Mouse (Mus musculus) left cerebral cortex, adult 18-20 months (tissue): ENCODE results near the gene Tgfbr3l. TPM values are rescaled to one million over a fixed set of nuclear protein-coding genes. Genes with fewer than 3 reads are reported as not detected.
A peak's percentile ranks its signal among the peaks of the same experiment; 100 is the strongest.
"Not testable (repeated sequence)": the region's sequence is repeated elsewhere in the genome, so short reads cannot be mapped to it uniquely, and the experiment has no call there.

ENCODE experiments used
- DNase-seq, 2 experiments: peaks; one replicate each; pipeline ENCODE4 v3.0.0; 2021 to 2022; ENCODE audit warnings: low spot score in 2 of 2, mixed read lengths in 1 of 2
- total RNA-seq, 2 experiments: library from RNA; stranded (reverse); gene quantifications; 2 replicates each; pipeline ENCODE4 v1.2.3; 2021

The Tgfbr3l gene
- total RNA-seq, 2 experiments from 2014 or later: 9.5 TPM

DNA sequence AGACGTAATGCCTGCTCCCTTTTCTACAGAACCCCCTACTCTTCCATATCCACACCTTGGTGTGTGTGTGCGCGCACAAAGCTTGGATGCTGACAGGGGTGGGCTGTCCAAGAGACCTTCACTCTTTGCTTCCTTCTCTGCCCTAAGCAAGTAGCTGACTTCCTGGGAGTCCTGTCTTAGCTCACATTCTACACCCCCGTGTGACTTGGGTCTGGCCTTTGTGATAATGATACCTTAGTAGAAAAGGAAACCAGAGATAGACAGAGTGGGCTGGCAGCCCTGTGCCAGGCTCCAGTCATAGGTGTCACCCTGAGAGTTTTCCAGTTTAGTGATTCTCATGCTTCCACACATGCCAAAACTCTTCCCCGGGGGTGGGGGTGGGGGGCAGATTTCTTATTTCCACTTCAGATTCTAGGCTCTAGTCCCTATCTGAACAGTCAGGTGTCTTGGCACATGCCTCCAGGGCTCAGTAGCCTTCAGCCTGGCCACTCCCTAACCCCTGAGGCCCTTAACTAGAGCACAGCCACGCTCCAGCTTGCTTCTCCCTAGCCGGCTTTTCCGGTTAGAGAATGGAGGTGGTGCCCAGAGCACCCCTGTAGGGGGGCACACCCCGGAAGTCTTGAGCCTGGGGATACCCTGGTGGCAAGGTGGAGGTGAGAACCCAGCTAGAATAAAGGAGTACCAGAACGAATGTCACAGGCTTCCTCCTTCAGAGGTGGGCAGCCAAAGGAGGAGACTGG lies 17.2 kb upstream of the Tgfbr3l start:
- DNase-seq: no peak

DNA sequence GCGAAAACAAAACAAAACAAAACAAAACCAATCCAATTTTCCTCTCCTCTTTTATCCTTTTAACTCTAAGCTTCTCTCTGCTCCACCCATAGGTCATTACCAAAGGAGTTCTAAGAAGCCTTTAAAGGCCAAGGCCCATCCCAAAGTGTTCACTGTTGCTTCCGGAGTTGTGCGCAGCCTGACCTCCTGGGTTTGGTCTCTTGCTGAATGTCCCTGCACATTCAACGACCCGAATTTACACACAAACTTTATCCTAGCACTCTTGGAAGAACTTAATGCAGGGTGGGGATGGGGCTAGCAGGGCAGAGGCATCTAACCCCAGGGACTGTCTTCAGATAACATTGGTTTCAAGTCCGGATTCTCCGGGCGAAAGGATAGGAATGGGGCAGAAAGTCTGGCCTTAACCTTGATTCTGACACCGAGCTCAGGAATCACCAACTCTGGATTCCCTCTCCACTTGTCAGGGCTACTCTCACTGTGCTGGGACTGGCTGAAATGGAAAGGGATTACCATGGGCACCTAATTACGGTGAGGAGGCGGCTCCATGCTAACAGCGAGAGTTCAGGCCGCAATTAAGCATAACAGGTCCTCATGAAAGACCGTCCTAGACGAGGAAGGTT lies 10.1 kb upstream of the Tgfbr3l start:
- no peak for DNase-seq

DNA sequence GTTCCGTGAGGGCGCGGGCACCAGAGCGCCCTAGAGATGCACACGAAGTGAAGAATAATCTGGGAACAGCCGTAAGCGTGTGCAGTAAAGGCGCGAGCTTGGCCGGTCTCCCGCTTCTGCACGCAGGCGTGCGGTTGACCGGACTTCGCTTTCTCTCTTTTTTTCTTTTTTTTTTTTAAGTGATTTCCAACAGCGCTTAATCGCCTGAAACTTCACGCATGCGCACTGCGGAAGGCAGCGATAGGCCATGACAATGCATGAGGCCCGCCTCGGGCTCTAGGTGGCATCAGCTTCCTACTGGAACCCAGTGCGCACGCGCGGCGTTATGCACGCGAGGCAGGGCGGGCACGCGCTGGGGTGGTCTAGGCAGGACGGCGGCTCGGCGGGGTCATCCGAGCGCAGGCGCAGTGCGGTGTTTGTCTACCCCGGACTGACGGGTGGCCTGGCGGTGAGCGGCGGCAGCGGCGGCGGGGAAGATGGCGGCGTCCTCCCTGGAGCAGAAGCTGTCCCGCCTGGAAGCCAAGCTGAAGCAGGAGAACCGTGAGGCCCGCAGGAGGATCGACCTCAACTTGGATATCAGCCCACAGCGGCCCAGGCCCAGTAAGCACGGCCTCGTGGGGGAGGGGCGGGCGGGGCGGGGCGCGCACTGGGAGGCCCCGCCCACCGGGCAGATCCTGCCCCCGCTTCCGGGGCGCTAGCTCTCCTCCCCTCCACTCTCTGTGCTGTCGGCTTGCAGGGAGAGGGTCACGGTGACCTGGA lies 9.4 kb upstream of the Tgfbr3l start, which contains the start of the genes Map2k7 and Gm49320:
Gene Map2k7 (plus strand): TSS at position 307 of the 759 bp plus-strand sequence.
Gene Gm49320 (plus strand): TSS at position 432 of the 759 bp plus-strand sequence.
- DNase-seq: peak; percentile 100

DNA sequence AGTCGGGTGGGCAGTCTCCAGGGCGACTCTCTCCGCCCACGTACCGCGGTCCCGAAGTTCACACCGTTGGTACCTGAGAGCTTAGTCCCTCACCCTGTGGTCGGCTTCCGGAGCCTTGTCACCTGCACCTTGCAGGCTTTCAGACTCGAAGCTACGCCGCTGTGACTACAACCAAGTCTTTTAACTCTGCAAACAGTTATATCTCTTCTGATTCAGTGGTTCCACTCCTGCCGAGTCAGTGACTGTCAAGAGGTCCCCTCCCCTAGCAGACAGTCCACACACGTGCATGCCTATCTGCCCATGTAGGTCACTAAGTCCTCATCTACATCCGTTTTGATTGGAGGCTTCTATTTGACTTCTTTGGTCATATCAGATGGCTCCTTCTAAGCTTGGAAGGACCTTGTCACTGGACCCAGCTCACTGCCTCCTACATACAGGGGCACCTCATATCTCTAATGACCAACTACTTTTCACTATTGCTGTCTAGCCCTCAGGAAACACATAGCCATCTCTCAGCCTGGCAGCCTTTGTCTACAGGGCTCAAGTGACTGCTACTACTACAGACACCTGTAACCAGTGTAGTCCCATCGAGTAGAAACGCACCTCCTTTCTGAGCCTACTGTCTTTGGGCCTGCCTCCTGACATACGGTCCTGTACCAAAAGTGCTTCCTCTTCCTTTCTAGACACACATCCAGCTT lies 8.7 kb upstream of the Tgfbr3l start:
- DNase-seq: no peak

DNA sequence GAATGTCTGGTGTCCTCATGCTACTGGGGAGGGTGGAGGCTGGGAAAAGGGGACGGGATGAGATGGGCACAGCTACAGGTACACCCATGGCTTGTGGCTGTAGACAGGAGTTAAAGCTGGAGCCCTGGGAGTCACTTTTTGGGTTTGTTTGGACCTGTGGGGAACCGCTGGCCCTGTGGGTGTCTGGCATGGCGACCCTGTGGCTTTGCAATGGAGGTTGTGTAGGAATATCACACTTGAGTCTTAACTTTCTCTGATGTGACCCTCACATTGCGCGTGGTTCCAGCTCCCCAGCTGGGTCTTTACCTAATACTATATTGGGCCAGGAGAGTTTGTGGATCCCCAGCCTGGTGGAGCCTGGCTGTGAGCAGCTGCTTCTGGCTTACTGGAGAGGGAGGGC lies 3.0 kb upstream of the Tgfbr3l start:
- DNase-seq: no peak

DNA sequence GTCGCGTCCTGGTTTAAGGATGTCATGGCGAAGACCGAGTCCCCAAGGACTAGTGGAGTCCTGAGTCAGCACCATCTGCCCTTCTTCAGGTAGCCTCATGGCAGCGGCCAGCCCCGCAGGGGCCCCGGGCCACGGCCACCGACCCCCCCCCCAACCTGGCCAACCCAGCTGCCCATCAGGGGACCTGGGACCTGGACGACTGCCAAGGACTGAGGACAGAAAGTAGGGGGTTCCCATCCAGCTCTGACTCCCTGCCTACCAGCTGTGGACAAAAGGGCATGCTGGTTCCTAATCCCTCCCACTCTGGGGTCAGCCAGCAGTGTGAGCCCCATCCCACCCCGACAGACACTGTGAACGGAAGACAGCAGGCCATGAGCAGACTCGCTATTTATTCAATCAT lies 2.3 kb upstream of the Tgfbr3l start:
- no peak for DNase-seq

DNA sequence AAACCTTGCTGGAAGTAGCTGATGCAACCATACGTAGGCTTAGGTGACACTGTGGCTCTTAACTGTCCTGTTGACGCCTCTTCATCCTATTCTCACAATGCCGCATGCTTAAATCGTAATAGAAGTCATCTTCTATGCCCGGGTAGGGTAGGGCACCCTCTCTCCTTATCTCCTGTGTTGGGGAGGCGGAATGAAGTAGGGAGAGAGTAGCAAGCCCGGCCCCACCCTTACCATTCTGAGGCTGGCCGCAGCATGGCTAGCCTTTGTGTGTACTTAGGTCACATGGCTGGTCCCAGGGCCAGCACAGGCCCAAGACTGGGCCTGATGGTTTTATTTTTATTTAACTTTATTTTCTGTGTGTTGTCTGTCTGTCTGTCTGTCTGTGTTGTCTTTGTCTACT lies 773 bp upstream of the Tgfbr3l start:
- DNase-seq: no peak

DNA sequence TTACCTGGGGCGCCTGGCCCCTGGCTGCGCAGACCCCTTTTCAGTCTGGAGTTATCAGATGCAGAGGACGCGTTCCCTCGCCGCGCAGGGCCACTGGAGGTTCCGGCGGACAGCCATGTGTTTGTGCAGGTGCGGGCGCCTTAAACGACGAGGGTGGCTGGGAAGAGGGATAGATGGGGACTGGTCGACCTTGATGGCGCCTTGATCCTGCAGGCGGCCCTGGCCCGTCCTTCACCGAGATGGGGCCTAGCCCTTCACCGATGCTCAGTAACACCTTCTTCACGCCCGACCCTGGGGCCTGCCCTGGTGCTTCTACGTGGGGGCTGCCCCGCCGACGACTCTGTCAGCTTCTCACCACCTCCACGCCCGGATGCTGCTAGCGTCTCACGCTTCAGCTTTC lies 1.2 kb downstream of the Tgfbr3l start:
- peak in 1 of 2 experiments; percentile 47 for DNase-seq

DNA sequence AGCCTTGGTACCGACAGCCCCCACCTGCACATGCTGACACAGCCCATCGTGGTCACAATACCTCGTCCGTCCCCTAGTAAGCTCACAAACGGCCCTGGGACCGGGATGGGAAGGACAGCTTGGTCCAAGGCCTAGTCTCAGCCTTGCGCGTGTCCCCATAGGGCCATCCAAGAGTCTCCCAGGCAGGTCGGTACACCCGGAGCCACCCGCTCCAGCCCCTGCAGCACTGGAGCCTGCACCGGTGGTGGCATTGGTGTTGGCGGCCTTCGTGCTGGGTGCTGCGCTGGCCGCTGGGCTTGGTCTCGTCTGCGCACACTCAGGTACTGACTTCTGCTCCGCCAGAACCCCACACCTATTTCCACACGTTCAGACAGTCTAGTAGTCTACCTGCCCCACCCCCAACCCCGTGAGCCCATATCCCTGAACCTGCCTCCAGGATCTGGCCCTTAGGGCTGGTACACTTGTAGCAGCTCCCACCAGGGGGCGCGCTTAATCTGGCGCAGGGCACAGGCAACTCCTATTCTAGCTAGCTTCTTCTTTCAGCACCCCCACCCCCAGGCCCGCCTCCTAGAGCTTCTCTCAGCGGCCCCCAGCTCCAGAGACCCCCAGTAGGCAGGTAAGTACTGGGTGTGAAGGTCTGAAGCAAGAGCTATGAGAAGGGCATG lies 2.4 kb downstream of the Tgfbr3l start:
- peak; percentile 88 to 89 for DNase-seq

DNA sequence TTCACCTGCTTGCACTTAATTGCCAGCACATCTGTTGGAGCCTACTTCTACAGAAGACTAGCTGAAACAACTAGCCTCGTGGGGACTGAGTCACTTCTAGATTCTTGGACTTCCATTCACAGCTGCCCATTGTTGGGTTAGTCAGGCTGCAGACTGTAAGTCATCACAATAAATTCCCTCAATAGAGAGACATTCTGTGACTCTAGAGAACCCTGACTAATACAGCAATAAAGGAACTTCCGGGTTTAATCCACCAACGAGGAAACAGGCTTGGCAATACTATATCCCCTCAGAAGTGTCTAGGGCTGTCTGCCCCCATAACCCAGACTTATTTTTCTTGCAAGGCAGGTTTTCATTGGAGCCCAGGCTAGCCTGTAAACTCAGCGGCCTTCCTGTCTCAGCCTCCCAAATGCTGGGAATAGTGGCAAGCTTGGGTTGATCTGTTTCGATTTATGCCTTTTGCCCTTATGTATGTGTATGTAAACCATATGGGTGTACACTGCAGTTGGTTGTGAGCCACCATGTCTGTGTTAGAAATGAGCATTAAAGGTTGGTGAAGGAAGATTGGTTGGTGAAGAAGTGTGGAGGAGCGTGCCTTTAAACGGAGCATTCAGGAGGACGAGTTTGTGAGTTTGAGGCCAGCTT lies 4.2 kb downstream of the Tgfbr3l start:
- no peak for DNase-seq

DNA sequence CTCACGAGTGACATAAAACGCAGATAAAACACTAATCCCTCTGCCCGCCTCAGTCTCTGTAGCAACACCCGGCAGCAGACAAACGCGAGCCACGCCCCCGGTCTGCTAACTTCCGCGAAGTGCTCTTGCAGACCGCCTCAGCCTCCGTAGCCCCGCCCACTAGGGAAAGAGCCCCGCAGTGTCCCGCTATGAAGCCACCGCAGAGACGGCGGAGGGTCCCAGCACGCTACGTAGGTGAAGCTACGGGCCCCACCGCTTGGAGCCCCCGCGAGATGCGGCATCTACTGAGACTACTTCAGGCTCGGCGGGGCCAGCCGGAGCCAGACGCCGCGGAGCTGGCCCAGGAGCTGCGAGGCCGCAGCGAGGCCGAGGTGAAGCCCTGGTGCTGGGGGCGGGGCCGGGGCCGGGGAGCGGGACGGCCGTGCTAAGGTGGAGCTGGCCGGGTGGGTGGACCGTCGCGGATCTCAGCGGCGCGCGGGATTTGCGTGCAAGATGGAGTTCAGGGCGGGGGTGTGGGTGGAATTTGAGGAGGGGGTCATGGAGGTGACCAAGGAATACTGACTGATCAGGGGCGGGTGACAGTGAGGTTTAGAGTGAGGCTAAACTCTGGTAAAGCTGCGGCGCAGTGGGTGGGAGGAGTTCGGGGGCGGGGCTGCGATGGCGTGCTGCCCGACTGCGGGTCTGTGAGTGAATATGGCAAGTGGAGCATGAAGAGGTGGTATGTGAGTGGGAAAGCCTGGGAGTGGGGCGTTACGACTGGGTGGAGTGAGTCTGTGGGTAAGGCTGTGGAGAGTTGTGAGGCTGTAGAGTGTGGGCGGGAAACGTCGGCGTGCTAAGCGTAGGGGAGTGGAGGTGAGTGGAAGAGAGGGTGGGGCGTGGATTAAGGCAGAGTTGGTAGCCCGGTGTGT lies 5.2 kb downstream of the Tgfbr3l start, which contains the start of gene Snapc2:
Gene Snapc2 (plus strand): TSS at position 147 of the 908 bp plus-strand sequence.
- DNase-seq: peak; percentile 96

DNA sequence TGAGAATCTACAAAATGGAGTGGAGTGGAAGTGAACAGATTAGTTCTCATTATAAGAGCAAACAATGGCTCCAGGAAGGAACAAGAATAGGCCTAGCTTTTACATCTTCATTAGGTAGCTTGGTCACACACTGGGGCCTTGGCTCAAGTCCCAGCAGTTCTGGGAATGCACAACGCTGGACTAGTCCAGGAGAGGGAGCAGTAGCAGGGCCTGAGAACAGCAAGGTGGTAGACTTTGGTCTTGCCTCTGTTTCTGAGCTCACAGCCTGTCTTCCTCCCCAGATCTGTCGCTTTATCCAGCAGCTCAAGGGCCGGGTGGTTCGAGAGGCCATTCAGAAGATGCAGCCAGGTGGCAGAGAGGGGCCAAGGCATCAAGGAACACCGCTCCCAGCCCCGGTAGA lies 6.0 kb downstream of the Tgfbr3l start:
- peak; percentile 49 to 61 for DNase-seq

DNA sequence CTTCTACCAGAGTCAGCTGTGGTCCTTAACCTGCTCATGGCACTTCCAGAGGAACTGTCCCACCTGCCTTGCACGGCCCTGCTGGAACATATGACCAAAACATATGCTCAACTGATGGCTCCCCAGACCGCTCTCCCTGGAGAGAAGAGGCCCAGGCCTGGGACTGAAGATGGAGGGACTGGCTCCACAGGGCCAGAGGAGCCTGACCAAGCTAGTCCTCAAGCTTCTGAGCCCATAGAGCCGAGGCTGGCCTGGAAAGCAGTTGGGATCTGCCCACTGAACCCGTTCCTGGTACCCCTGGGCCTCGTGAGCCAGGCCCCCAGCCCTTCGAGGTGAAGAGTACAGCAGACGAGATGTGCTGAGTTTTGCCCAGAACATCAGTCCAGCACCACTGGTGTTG lies 7.5 kb downstream of the Tgfbr3l start:
- DNase-seq: not testable (repeated sequence)

DNA sequence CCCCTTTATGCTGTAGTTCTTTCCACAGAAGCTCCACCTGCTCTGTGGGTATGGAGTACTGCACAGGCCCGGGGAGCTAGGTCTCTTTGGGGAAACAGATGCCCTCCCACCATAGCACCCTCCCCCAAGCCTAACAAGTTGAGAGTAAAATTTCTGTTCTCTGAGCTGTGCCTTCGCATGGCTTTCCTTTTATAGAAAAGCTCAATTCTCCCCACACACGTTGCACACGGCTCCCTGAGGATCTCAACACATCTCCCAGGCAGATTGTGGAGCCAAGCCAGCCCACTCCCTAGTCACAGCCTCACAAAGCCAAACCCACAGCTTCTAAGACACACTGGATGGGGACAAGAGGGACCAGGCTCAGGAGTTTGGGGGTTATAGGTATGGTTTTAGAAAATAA lies 8.9 kb downstream of the Tgfbr3l start:
- peak; percentile 86 to 91 for DNase-seq

DNA sequence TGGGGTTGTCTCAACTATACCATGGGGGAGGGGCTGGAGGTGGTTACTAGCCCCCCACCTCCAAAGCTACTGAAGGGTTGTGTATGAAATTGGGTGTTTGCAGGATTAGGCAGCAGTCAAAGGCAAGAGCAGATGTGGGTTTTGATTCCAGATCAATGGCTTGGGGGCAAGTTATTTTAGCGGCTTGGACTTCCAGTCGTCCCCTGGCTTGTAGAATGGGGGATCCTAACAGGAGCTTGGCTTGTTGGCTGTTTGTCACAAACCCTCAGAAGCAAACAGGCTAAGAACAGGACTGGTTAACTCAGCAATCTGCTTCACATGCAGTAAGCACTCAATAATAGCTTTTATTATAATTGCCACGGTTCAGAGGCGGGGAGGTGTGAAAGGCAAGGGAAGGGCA lies 9.3 kb downstream of the Tgfbr3l start:
- DNase-seq: no peak

DNA sequence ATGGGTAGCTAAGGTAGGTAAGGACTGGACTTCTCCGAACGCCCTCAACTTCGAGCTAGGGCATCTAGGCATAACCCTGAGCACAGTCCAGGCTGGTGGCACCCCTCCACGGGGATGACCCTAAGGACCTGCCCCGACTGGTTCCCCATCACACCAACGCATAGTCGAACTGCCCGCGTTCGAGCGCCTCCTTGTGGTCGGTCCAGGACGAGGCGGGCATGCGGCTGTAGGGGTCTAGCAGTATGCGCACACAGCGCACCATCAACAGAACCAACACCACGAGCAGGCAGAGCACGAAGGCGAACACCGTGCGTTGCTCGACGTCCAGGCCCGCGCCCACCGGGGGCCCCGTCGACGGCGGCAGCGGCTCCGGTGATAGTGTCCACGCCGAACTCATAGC lies 10.2 kb downstream of the Tgfbr3l start:
- DNase-seq: peak; percentile 82 to 84

DNA sequence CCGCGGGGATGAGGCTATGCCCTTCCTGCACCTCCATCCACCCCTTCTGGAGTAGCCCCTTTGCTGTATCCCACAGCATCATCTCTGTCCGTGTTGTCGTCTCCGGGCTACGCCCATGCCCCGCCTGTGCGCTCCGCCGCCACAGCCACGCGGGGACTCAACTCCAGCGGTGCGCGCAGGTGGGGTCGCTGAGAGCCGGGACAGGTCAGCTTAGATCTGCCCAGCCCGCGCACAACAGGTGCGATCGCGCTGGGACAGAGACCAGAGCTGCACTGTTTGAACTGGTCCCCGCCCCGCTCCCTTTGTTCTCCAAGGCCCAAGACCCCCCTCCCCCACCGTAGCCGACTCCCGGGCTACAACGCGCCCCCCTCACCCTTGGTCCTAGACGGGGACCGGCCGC lies 10.7 kb downstream of the Tgfbr3l start:
- peak; percentile 30 to 42 for DNase-seq

DNA sequence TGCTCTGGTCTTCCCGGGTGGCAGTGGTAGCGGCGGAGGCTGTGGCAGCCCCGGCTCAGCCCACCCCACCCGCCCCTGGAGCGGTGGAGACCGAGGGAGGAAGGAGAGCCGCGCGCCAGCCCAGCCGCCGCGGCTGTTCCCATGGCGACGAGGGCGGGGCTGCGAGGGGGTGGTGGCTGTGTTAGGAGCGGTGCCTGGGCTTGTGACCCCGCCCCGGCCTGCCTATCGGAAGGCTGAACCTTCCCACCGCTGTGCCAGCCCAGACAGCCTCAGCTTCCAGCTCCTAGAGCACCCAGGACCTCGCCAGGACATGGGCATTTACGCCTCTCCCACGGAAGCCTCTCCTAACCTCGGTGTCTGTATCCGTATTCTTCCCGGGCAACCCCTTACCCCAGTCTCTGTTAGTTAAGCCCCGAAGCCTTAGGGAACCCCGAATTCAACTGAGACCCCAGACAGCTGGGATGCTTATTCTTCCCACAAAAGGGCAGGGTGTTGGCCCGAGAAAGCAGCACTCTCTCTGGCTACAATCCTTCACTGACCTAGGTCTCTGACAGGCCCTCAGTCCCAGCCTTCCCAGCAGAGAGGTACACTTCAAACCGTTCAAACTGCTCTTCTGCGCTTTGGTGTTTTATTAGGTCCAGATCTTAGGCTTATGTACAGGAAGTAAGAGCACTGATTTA lies 11.3 kb downstream of the Tgfbr3l start, which contains the start of gene Ctxn1:
Gene Ctxn1 (minus strand): TSS at position 150 of the 680 bp plus-strand sequence.
- DNase-seq: peak; percentile 95

DNA sequence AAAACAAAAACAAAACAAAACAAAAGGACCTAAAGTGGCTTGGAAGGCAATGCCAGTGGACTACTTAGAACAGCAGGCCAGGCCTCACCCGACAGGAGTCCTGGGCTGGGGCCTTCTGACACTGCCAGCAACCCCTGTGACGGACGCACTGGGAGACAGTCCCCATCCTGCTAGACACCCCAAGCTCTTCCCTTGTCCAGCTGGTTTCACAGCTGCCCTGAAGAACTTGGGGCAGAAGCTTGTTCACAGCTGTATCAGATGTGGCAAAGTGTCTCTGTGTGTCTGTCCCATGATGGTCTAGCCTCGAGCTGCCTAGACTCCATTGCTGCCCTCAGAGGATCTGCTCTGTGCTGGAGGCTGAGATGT lies 11.8 kb downstream of the Tgfbr3l start:
- DNase-seq: no peak
